Comparison of ENCODE assay signal across 8 mouse cellular contexts in genomic region chr1:43474535-43475409, GRCm38 (mm10). TPM values are rescaled to one million over a fixed set of nuclear protein-coding genes. Genes with fewer than 3 reads are reported as not detected.
DNase-seq lines count a peak whose midpoint lies in the region; ATAC-seq and TF ChIP-seq lines count a peak whose summit lies in the region.

No protein-coding gene starts in this region.

- H3K27me3 ChIP-seq in midbrain, embryonic 10.5 days (ENCODE audit: low read depth, poor library complexity, severe bottlenecking) = no peaks in the 10 kb centered on the region
- no peaks in the 10 kb centered on the region for H3K27me3 ChIP-seq in midbrain, embryonic 14.5 days (ENCODE audit: control insufficient read depth, insufficient read depth, low read length)
- H3K27me3 ChIP-seq in intestine, embryonic 15.5 days (replicated peaks) = no peaks in the 10 kb centered on the region
- no peaks in the 10 kb centered on the region for H3K27me3 ChIP-seq in liver, postnatal 0 days (ENCODE audit: insufficient read depth, low read length)

- TF ChIP-seq POLR2A in bone marrow macrophage, adult 2 months (IDR thresholded peaks at IDR 0.05; ENCODE audit: borderline replicate concordance, low read depth, low read length) = no peak

- ATAC-seq in midbrain, embryonic 14.5 days (ENCODE audit: low FRiP score, low TSS enrichment) = no peak
- no peak; the same call in 1 of the 2 replicates for ATAC-seq in intestine, embryonic 15.5 days
- ATAC-seq in liver, postnatal 0 days = peak; percentile 66

- 0 out of 2 replicates have a peak, but pooled peaks cover 4% of the 10 kb centered on the region for H3K36me3 ChIP-seq in midbrain, embryonic 10.5 days
- no peaks in the 10 kb centered on the region for H3K36me3 ChIP-seq in midbrain, embryonic 14.5 days (ENCODE audit: control insufficient read depth, insufficient read depth, low read length)
- no peaks in the 10 kb centered on the region for H3K36me3 ChIP-seq in intestine, embryonic 15.5 days
- no peaks in the 10 kb centered on the region for H3K36me3 ChIP-seq in liver, postnatal 0 days (replicated peaks; ENCODE audit: insufficient read depth, low read length)

- 0 out of 2 replicates have a peak overlapping the region, but pooled peaks have one; percentile 17 for H3K27ac ChIP-seq in midbrain, embryonic 10.5 days (replicated peaks)
- no peak overlapping the region for H3K27ac ChIP-seq in midbrain, embryonic 14.5 days (replicated peaks; ENCODE audit: low read depth, low read length)
- H3K27ac ChIP-seq in bone marrow macrophage, adult 2 months (ENCODE audit: insufficient read depth, low read depth, low read length) = peak overlapping the region; percentile 87
- H3K27ac ChIP-seq in intestine, embryonic 15.5 days = peak overlapping the region; percentile 18; the same call in 1 of the 2 replicates
- H3K27ac ChIP-seq in liver, postnatal 0 days (ENCODE audit: low read depth) = peak overlapping the region; percentile 8; the same call in 1 of the 2 replicates

- H3K4me3 ChIP-seq in midbrain, embryonic 10.5 days = no peak overlapping the region
- no peak overlapping the region for H3K4me3 ChIP-seq in midbrain, embryonic 14.5 days (replicated peaks; ENCODE audit: low read depth, low read length)
- H3K4me3 ChIP-seq in bone marrow macrophage, adult 2 months (ENCODE audit: insufficient read depth, low read length) = peak overlapping the region; percentile 37
- H3K4me3 ChIP-seq in intestine, embryonic 15.5 days (replicated peaks) = no peak overlapping the region
- no peak overlapping the region for H3K4me3 ChIP-seq in liver, postnatal 0 days (ENCODE audit: low read depth, low read length)

- WGBS in midbrain, embryonic 10.5 days = 90% methylated on average over 6 of the region's 6 CpGs
- 77% methylated on average over 6 of the region's 6 CpGs for WGBS in midbrain, embryonic 14.5 days
- 59% methylated on average over 6 of the region's 6 CpGs for WGBS in intestine, embryonic 15.5 days
- 50% methylated on average over 6 of the region's 6 CpGs for WGBS in liver, postnatal 0 days (ENCODE audit: insufficient replicate concordance)

- TF ChIP-seq EP300 in liver, postnatal 0 days (IDR thresholded peaks at IDR 0.05; ENCODE audit: low read depth) = peak; percentile 39; the same call in 1 of the 2 replicates

- H3K4me1 ChIP-seq in midbrain, embryonic 10.5 days = peaks cover 16% of the 10 kb centered on the region
- H3K4me1 ChIP-seq in midbrain, embryonic 14.5 days (ENCODE audit: control insufficient read depth, insufficient read depth, low read length) = peaks cover 9% of the 10 kb centered on the region; the same call in 1 of the 2 replicates
- H3K4me1 ChIP-seq in bone marrow macrophage, adult 2 months (ENCODE audit: control insufficient read depth, insufficient read depth, low read length) = peaks cover 49% of the 10 kb centered on the region
- H3K4me1 ChIP-seq in intestine, embryonic 15.5 days (replicated peaks) = peaks cover 29% of the 10 kb centered on the region
- H3K4me1 ChIP-seq in liver, postnatal 0 days (ENCODE audit: insufficient read depth) = peaks cover 26% of the 10 kb centered on the region

- H3K9me3 ChIP-seq in midbrain, embryonic 10.5 days (replicated peaks) = no peaks in the 10 kb centered on the region
- no peaks in the 10 kb centered on the region for H3K9me3 ChIP-seq in midbrain, embryonic 14.5 days (ENCODE audit: control insufficient read depth, low read length)
- H3K9me3 ChIP-seq in intestine, embryonic 15.5 days = no peaks in the 10 kb centered on the region
- no peaks in the 10 kb centered on the region for H3K9me3 ChIP-seq in liver, postnatal 0 days (ENCODE audit: low read length)

- no peak for DNase-seq in midbrain, embryonic 10.5 days (ENCODE audit: low spot score)
- no peak for DNase-seq in midbrain, embryonic 14.5 days
- DNase-seq in gastrocnemius, postnatal 25 days = peak; percentile 29
- DNase-seq in liver, postnatal 0 days = no peak
- DNase-seq in right cerebral cortex, postnatal 10 days (ENCODE audit: low spot score in 2 of 2) = no peak
- no peak for DNase-seq in ovary, postnatal 14 days (ENCODE audit: low spot score)

- TF ChIP-seq CTCF in bone marrow macrophage, adult 2 months (IDR thresholded peaks at IDR 0.05; ENCODE audit: low read depth, low read length) = no peak
- TF ChIP-seq CTCF in liver, postnatal 0 days (IDR thresholded peaks at IDR 0.05; ENCODE audit: low read depth) = no peak

- H3K4me2 ChIP-seq in midbrain, embryonic 14.5 days (ENCODE audit: low read length) = no peak overlapping the region
- no peak overlapping the region for H3K4me2 ChIP-seq in intestine, embryonic 15.5 days (replicated peaks)
- 0 out of 2 replicates have a peak overlapping the region, but pooled peaks have one; percentile 3 for H3K4me2 ChIP-seq in liver, postnatal 0 days (ENCODE audit: low read depth, low read length)

- no peak overlapping the region for H3K9ac ChIP-seq in midbrain, embryonic 14.5 days (replicated peaks; ENCODE audit: low read length)
- H3K9ac ChIP-seq in intestine, embryonic 15.5 days = no peak overlapping the region
- no peak overlapping the region for H3K9ac ChIP-seq in liver, postnatal 0 days (replicated peaks)

RNA-seq across cellular contexts. Expression of gene Nck2, which starts 30.4 kb away (rescaled TPM):
- 35.0 and 36.8 TPM in 2 replicates for polyA plus RNA-seq in midbrain, embryonic 10.5 days (2016; fragmentation: Nextera tagmentation; extraction: Ambion mirVana)
- 37.9 and 38.8 TPM in 2 replicates for polyA plus RNA-seq in midbrain, embryonic 14.5 days (2014; fragmentation: Nextera tagmentation; extraction: Ambion mirVana)
- polyA plus RNA-seq in bone marrow macrophage, adult 2 months (2012; ENCODE audit: insufficient read depth, insufficient read length, missing spikeins) = 11.2 TPM in 2 replicates
- 10 to 100 TPM; 17.3 to 17.9 TPM for total RNA-seq in gastrocnemius, postnatal 25 days (2021)
- 29.7 and 31.6 TPM in 2 replicates for polyA plus RNA-seq in intestine, embryonic 15.5 days (2015; fragmentation: Nextera tagmentation; extraction: Ambion mirVana)
- 5.4 and 6.0 TPM in 2 replicates for polyA plus RNA-seq in liver, postnatal 0 days (2015; fragmentation: Nextera tagmentation; extraction: Ambion mirVana)
